Mouse (Mus musculus): ENCODE results near the gene Ifna13.

- TF ChIP-seq CTCF (IDR thresholded peaks at IDR 0.05 in 2 of 3, conservative IDR thresholded peaks at IDR 0.05 in 1 of 3; ENCODE audit: control insufficient read depth in 1 of 3, insufficient read depth in 1 of 3, low read depth in 2 of 3, low read length in 3 of 3, poor library complexity in 1 of 3, severe bottlenecking in 1 of 3) (no peak), EP300 (IDR thresholded peaks at IDR 0.05; ENCODE audit: low read depth in 1 of 2, low read length in 2 of 2) (no peak), POLR2AphosphoS5 (IDR thresholded peaks at IDR 0.05; ENCODE audit: borderline replicate concordance, low read depth, low read length) (no peak), NRF1 (IDR thresholded peaks at IDR 0.05; ENCODE audit: insufficient read depth, low read depth, low read length, poor library complexity, severe bottlenecking) (no peak), ZMIZ1 (IDR thresholded peaks at IDR 0.05; ENCODE audit: low read depth, low read length) (no peak)
These were observed 48.3 kb upstream of the Ifna13 start for GRCm38 (mm10) chr4:88692537-88692936.
